Mouse (Mus musculus): Measurements from ENCODE around the gene Ccdc121.
"Not testable (repeated sequence)": the region's sequence is repeated elsewhere in the genome, so short reads cannot be mapped to it uniquely, and the experiment has no call there.

Gene Ccdc121

GRCm38 (mm10) chr1:181518046-181518445, 6.8 kb upstream of the Ccdc121 start:
- in situ Hi-C loops (cut with MboI; ENCODE audit: unreplicated experiment in 2 of 2), result no loop called here

- in situ Hi-C loops (cut with MboI; ENCODE audit: unreplicated experiment in 2 of 2), result no loop called here
These were observed 1.3 kb upstream of the Ccdc121 start for GRCm38 (mm10) chr1:181512430-181513129.

GRCm38 (mm10) chr1:181510855-181511254, 396 bp downstream of the Ccdc121 start:
- in situ Hi-C loops (cut with MboI; ENCODE audit: unreplicated experiment in 2 of 2), result not testable (repeated sequence)

- in situ Hi-C loops (cut with MboI; ENCODE audit: unreplicated experiment in 2 of 2), result no loop called here
These were observed 5.9 kb downstream of the Ccdc121 start for GRCm38 (mm10) chr1:181505367-181505766.

- in situ Hi-C loops (cut with MboI; ENCODE audit: unreplicated experiment in 2 of 2), result no loop called here
These were observed 7.8 kb downstream of the Ccdc121 start for GRCm38 (mm10) chr1:181503471-181503870.

GRCm38 (mm10) chr1:181484696-181485095, 26.6 kb downstream of the Ccdc121 start:
- in situ Hi-C loops (cut with MboI; ENCODE audit: unreplicated experiment in 2 of 2), result no loop called here

- in situ Hi-C loops (cut with MboI; ENCODE audit: unreplicated experiment in 2 of 2), result no loop called here
These were observed 34.7 kb downstream of the Ccdc121 start for GRCm38 (mm10) chr1:181476557-181476956.

- in situ Hi-C loops (cut with MboI; ENCODE audit: unreplicated experiment in 2 of 2), result no loop called here
These were observed 35.1 kb downstream of the Ccdc121 start for GRCm38 (mm10) chr1:181476141-181476540.

GRCm38 (mm10) chr1:181469415-181469814, 41.8 kb downstream of the Ccdc121 start:
- in situ Hi-C loops (cut with MboI; ENCODE audit: unreplicated experiment in 2 of 2), result no loop called here

- in situ Hi-C loops (cut with MboI; ENCODE audit: unreplicated experiment in 2 of 2), result no loop called here
These were observed 44.0 kb downstream of the Ccdc121 start for GRCm38 (mm10) chr1:181467321-181467670.

- in situ Hi-C loops (cut with MboI; ENCODE audit: unreplicated experiment in 2 of 2), result no loop called here
These were observed 44.5 kb downstream of the Ccdc121 start for GRCm38 (mm10) chr1:181466601-181467320.

GRCm38 (mm10) chr1:181466040-181466439, 45.2 kb downstream of the Ccdc121 start:
- in situ Hi-C loops (cut with MboI; ENCODE audit: unreplicated experiment in 2 of 2), result no loop called here

GRCm38 (mm10) chr1:181465027-181465426, 46.2 kb downstream of the Ccdc121 start:
- in situ Hi-C loops (cut with MboI; ENCODE audit: unreplicated experiment in 2 of 2), result no loop called here

- in situ Hi-C loops (cut with MboI; ENCODE audit: unreplicated experiment in 2 of 2), result no loop called here
These were observed 48.4 kb downstream of the Ccdc121 start for GRCm38 (mm10) chr1:181462906-181463179.

GRCm38 (mm10) chr1:181462051-181462905, 49.0 kb downstream of the Ccdc121 start:
- in situ Hi-C loops (cut with MboI; ENCODE audit: unreplicated experiment in 2 of 2), result no loop called here

GRCm38 (mm10) chr1:181461484-181461883, 49.8 kb downstream of the Ccdc121 start:
- in situ Hi-C loops (cut with MboI; ENCODE audit: unreplicated experiment in 2 of 2), result no loop called here

GRCm38 (mm10) chr1:181460283-181460682, 51.0 kb downstream of the Ccdc121 start:
- in situ Hi-C loops (cut with MboI; ENCODE audit: unreplicated experiment in 2 of 2), result no loop called here

All from v-Abl transformed pro-B cells (cell line).